Mouse (Mus musculus) heart, embryonic 10.5 days (tissue): ENCODE measurements around the gene Fam8a1. TPM values are rescaled to one million over a fixed set of nuclear protein-coding genes. Genes with fewer than 3 reads are reported as not detected.

Source experiments
- DNase-seq: peaks from one replicate; pipeline ENCODE4 v3.0.0-alpha.2; 2017; ENCODE audit warnings: low spot score
- H3K27ac ChIP-seq: fragments of 300-500 bp; sonication (generic); 2 replicates; pipeline ENCODE4 v1.5.1; 2016; ENCODE audit warnings: mild to moderate bottlenecking
- H3K27me3 ChIP-seq: fragments of 300-500 bp; sonication (generic); 2 replicates; pipeline ENCODE4 v1.6.1; 2016; ENCODE audit warnings: mild to moderate bottlenecking; ENCODE audit not compliant: poor library complexity, insufficient read depth, severe bottlenecking
- H3K36me3 ChIP-seq: fragments of 300-500 bp; sonication (generic); 2 replicates; pipeline ENCODE4 v1.6.1; 2016; ENCODE audit warnings: mild to moderate bottlenecking, moderate library complexity
- H3K4me1 ChIP-seq: fragments of 300-500 bp; sonication (generic); 2 replicates; pipeline ENCODE4 v1.6.1; 2016; ENCODE audit warnings: mild to moderate bottlenecking
- H3K4me3 ChIP-seq: fragments of 300-500 bp; sonication (generic); 2 replicates; pipeline ENCODE4 v1.5.1; 2016; ENCODE audit warnings: mild to moderate bottlenecking, moderate library complexity
- H3K9me3 ChIP-seq: fragments of 300-500 bp; sonication (generic); 2 replicates; pipeline ENCODE4 v1.6.1; 2016; ENCODE audit warnings: mild to moderate bottlenecking, moderate library complexity
- WGBS: fragments of 180-500 bp; shearing (Covaris S2); methylation state at CpG from one replicate; pipeline ENCODE4 v1.1.7; 2016; 5-methylcytosine and 5-hydroxymethylcytosine counted together
- polyA plus RNA-seq: library from polyadenylated mRNA; unstranded; fragments of >200 nt; fragmentation: Nextera tagmentation; extraction: Ambion mirVana; gene quantifications from 2 replicates; pipeline ENCODE4 v1.2.1, GENCODE M21; 2016

The Fam8a1 gene
- polyA plus RNA-seq, 1 experiment from 2014 or later, result 11.6 TPM

DNA sequence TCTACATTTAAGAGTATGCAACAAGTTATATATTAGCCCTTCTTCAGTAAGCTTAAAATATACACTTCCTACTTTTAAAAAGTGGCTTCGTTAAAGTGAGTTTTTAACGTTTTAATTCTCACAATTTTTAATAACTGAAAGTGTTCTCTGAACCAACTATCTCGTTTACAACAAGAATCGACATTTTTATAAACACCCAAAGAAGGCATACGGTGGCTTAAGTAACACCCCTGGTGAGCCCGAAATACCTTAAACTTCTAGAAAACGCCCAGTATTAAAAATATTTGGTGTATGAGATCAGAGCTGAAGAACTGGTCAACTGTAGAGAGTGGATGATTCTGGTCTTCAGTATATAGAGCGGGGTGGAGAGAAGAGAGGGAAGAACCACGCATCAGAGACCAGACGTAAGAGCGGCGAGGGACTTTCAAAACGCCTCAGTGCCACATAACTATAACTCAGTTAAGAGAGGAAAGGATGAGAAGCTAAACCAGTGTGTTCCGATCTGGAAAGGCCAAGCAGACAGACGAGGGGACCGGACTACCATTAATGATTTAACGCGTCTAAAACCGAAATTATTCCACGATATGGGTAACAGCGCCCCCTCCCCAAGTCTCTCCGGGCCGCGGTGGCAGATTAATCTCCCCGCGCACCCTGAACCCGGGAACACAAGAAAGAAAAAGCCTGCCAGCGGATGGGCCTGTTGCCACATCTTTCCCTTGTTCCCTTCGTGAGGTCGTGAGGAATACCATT, 57.1 kb downstream of the Fam8a1 start:
- Histone ChIP-seq H3K4me3 (peak overlapping the region; percentile 96), H3K9me3 (no peaks in the 10 kb centered on the region), H3K27ac (peak overlapping the region; percentile 98), H3K27me3 (no peaks in the 10 kb centered on the region), H3K4me1 (peaks cover 21% of the 10 kb centered on the region), H3K36me3 (no peaks in the 10 kb centered on the region)
- under 1% methylated on average over 30 of the region's 30 CpGs for WGBS
- no peak for DNase-seq

DNA sequence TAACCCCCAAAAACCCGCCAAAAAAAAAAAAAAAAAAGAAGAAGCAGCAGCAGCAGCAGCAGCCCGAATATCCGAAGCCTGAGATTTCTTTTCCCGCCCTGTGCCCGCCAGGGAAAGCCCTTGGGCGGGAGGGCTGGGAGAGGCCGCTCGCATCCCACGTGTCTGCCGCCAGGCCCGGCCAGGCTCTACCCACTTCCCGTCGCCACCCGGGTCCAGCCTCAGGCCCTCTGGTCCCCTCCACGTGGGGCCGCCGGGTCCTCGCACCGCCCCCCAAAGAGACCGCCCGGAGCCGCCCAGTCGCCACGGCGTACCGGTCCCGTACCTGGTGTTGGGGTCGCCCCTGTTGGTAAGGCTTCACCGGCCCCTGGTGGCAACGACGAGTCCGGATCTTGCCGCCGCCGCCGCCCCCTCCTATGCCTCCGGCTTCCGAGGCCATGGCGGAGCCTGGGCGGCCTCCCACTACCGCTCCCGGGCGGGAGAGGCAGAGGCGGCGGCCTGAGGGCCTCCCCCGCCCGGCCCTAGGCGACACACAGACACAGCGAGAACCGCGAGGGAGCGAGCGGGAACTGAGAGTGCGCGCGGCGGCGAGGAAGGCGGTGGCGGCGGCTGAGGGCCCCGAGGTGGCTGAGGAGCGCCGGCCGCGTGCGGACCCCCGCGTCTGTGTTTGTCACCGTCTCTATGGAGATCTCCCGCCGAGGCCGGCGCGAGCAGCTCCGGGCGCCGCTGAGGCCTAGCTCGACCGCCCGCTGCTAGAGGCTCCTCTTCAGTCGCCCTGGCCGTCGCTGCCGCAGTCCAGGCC, 57.9 kb downstream of the Fam8a1 start:
- H3K36me3 ChIP-seq, result no peaks in the 10 kb centered on the region
- WGBS, result under 1% methylated on average over 84 of the region's 85 CpGs
- DNase-seq, result peak; percentile 88
- H3K9me3 ChIP-seq, result no peaks in the 10 kb centered on the region
- H3K27ac ChIP-seq, result peak overlapping the region; percentile 98
- H3K4me3 ChIP-seq, result peak overlapping the region; percentile 96
- H3K4me1 ChIP-seq, result peaks cover 16% of the 10 kb centered on the region
- H3K27me3 ChIP-seq, result no peaks in the 10 kb centered on the region

Other genes with a start within 250 kb of the Fam8a1 start
- gene Cap2, start 167.7 kb upstream of the Fam8a1 start, polyA plus RNA-seq, result 101 and 175 TPM in 2 replicates
- gene Nup153, start 58.4 kb downstream of the Fam8a1 start, polyA plus RNA-seq, result 20.0 and 31.0 TPM in 2 replicates